Mouse (Mus musculus) kidney, postnatal 0 days (tissue): ENCODE data around the gene Ppef2. TPM values are rescaled to one million over a fixed set of nuclear protein-coding genes. Genes with fewer than 3 reads are reported as not detected.

Experiments used
- ATAC-seq: fragments of 200-750 bp; cut with Nextera tagmentation; replicated peaks from 2 replicates; pipeline ENCODE4 v1.8.0; 2017; ENCODE audit warnings: low read depth, moderate number of reproducible peaks, moderate TSS enrichment, moderate library complexity; ENCODE audit not compliant: low FRiP score
- DNase-seq: peaks from one replicate; pipeline ENCODE4 v3.0.0-alpha.2; 2016; ENCODE audit warnings: low spot score
- H3K27ac ChIP-seq: fragments of 300-500 bp; sonication (generic); 2 replicates; pipeline ENCODE4 v1.5.1; 2014; ENCODE audit warnings: mild to moderate bottlenecking
- H3K27me3 ChIP-seq: fragments of 300-500 bp; sonication (generic); 2 replicates; pipeline ENCODE4 v1.6.1; 2014; ENCODE audit warnings: low read length, mixed read lengths; ENCODE audit not compliant: insufficient read depth
- H3K36me3 ChIP-seq: fragments of 300-500 bp; sonication (generic); 2 replicates; pipeline ENCODE4 v1.6.1; 2014; ENCODE audit warnings: low read length, mixed read lengths; ENCODE audit not compliant: insufficient read depth
- H3K4me1 ChIP-seq: fragments of 300-500 bp; sonication (generic); replicated peaks from 2 replicates; pipeline ENCODE4 v1.6.1; 2014; ENCODE audit warnings: antibody characterized with exemption, low read length, mixed read lengths; ENCODE audit not compliant: insufficient read depth
- H3K4me2 ChIP-seq: fragments of 300-500 bp; sonication (generic); 2 replicates; pipeline ENCODE4 v1.6.1; 2014; ENCODE audit warnings: mild to moderate bottlenecking, low read length, moderate library complexity, mixed read lengths
- H3K4me3 ChIP-seq: fragments of 300-500 bp; sonication (generic); replicated peaks from 2 replicates; pipeline ENCODE4 v1.5.1; 2014; ENCODE audit warnings: low read depth, low read length
- H3K9ac ChIP-seq: fragments of 300-500 bp; sonication (generic); 2 replicates; pipeline ENCODE4 v1.6.1; 2014; ENCODE audit warnings: low read depth, low read length
- H3K9me3 ChIP-seq: fragments of 300-500 bp; sonication (generic); replicated peaks from 2 replicates; pipeline ENCODE4 v1.6.1; 2016; ENCODE audit warnings: low read length, inconsistent platforms, mixed read lengths
- CTCF ChIP-seq: IDR thresholded peaks from 2 replicates; pipeline ENCODE4 v1.5.1; 2016; ENCODE audit warnings: antibody characterized with exemption, low read depth, mild to moderate bottlenecking, moderate library complexity
- WGBS: fragments of 180-500 bp; shearing (Covaris S2); extraction: QIAGEN DNeasy Blood & Tissue Kit; methylation state at CpG from one replicate; pipeline ENCODE4 v1.1.7; 2014; 5-methylcytosine and 5-hydroxymethylcytosine counted together
- polyA plus RNA-seq: library from polyadenylated mRNA; unstranded; fragments of >200 nt; fragmentation: Nextera tagmentation; extraction: Ambion mirVana; gene quantifications from 2 replicates; pipeline ENCODE4 v1.2.1, GENCODE M21; 2015

Ppef2 gene
- polyA plus RNA-seq, 1 experiment from 2014 or later, result 0.07 TPM

DNA sequence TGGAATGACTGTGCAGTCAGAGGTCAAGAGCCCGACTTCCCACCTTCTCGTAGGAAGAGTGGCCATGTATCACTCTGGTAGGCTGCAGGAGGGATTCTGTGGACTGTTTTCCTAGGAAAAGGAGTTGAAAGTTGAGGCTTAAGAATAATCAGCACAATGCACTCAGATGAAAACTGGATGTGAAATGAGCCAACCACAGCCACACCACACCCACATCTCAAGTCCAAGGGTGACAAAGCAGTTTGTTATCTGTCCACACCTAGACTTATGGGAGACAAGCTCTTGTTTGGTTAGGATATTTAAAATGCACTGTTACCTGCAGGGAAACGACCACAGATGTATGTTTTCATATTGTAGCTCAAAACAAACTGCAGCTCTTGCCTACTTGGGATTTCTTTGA lies 27.0 kb upstream of the Ppef2 start:
- Histone ChIP-seq H3K27ac (no peak overlapping the region), H3K4me2 (no peak overlapping the region), H3K4me1 (no peaks in the 10 kb centered on the region), H3K27me3 (no peaks in the 10 kb centered on the region), H3K36me3 (peaks cover 22% of the 10 kb centered on the region), H3K4me3 (no peak overlapping the region), H3K9me3 (no peaks in the 10 kb centered on the region), H3K9ac (no peak overlapping the region)
- no peak for TF ChIP-seq CTCF
- WGBS, result 45% methylated on average over 3 of the region's 3 CpGs
- DNase-seq, result no peak
- ATAC-seq, result no peak

DNA sequence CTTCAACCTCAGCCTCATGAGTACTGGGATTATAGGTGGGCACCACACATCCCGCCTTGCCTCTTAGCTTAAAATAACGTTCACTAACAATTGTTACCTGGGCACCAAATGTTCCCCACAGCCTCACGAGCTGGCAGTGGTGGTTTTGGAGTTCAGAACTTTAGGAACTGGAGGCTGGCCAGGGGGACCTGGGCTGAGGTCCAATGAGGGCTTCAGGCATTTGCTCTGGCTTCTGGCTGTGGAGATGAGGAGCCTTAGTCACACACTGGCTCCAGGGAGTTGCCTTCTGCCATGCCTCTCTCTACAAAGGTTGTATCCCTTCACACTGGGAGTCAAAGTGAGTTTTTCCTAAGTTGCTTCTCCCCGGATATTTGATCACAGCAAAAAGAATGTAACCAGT lies 26.5 kb upstream of the Ppef2 start:
- Histone ChIP-seq H3K9ac (no peak overlapping the region), H3K4me1 (no peaks in the 10 kb centered on the region), H3K4me2 (no peak overlapping the region), H3K4me3 (no peak overlapping the region), H3K27ac (no peak overlapping the region), H3K36me3 (peaks cover 17% of the 10 kb centered on the region), H3K27me3 (no peaks in the 10 kb centered on the region), H3K9me3 (no peaks in the 10 kb centered on the region)
- no peak for TF ChIP-seq CTCF
- ATAC-seq, result no peak
- WGBS, result 64% methylated on average over 4 of the region's 4 CpGs
- no peak for DNase-seq

DNA sequence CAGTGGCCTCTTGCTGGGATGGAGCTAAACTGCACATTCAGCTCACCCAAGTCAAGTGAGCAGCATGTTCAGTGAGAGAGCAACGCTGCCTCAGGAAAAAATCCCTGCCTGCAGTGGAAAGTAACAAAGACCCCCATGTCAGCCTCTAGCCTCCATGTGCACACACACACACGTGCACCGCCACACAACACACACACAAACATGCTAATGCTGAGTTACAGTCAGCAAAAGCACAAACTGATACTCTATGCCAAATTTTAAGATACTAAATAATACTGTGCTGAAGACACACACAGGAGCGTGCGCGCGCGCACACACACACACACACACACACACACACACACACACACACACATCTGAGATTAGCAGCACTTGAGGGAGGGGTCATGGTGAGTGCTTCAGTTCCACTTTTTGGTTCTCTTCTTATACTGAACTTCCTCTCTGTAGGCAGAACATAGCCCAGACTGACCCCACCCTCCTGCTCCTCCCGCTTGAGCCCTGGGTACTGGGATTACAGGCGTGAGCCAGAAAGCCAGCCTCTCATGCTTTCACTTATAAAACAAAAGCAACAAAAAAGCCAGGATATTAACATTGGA lies 23.0 kb upstream of the Ppef2 start:
- no peaks in the 10 kb centered on the region for H3K36me3 ChIP-seq
- no peak for ATAC-seq
- 81% methylated on average over 10 of the region's 10 CpGs for WGBS
- no peak overlapping the region for H3K27ac ChIP-seq
- H3K9me3 ChIP-seq, result no peaks in the 10 kb centered on the region
- no peaks in the 10 kb centered on the region for H3K27me3 ChIP-seq
- no peak overlapping the region for H3K4me2 ChIP-seq
- no peak for DNase-seq
- H3K9ac ChIP-seq, result no peak overlapping the region
- no peaks in the 10 kb centered on the region for H3K4me1 ChIP-seq
- no peak overlapping the region for H3K4me3 ChIP-seq
- no peak for TF ChIP-seq CTCF

DNA sequence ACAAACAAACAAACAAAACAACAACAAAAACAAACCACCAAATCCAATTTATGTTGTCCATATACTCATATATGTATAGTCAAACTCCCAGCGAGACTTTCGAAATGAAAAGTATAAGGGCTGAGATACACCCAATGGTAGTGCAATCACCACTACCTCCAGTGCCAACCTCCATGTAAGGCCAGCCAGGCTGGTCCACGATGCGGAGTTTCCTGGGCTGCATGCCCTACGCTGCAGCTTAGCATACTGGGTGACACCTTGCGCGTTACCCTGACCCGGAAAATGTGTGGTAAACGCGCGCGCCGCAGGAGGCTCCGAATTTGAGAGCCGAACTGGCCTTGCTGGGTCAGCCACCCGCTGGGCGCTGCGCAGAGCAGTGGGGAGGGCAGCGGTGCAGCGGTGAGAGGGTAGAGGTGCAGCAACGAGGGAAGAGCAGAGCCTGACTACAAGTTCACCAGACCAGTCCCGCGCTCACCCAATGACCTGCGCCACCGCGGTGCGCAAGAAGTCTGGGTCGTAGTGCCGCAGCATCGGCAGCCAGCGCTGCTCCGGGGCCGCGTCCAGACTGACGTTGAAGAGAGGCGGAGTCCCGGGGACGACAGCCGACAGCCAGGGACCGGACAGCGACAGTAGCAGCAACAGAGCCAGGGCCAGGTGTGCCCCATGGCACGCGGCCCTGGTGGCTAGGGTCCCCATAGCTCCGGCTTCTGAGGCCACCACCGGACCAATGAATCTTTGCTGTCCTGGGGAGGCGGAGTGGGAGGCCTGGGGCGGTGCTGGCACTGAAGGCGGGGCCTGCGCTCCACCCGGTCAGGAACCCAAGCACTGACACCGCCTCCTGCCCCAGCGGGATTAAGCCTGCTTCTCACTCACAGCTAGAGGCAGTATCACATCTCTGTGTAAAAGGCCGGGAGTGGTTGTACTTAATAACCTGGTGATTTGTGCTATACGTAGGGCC lies 21.6 kb upstream of the Ppef2 start, which contains the start of gene Naaa:
Gene Naaa, minus strand, starts transcription at position 734 of the 958 bp plus-strand sequence.
- TF ChIP-seq CTCF, result peak; percentile 63
- H3K27ac ChIP-seq, result peak within 1 kb of the TSS; percentile 68
- peak; percentile 94 for ATAC-seq

DNA sequence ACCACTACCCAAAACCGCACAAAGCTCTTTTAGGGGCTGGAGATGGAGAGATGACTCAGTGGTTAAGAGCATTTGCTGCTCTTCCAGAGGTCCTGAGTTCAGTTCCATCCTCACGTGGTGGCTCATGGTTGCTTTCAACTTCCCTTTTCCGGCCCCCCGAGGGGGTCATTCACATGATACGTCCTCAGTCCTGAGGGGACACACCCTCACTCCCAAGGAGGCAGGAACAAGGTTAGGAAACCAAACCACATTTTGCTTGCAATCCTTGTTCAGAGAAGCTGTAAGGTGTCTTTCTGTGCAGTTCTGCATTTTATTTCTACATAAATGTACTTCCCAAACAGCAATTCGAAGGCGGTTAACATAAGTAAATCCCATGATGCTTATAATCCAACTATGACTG lies 14.4 kb upstream of the Ppef2 start:
- no peak for ATAC-seq
- H3K9ac ChIP-seq, result no peak overlapping the region

More for the DNA sequence above, 21.6 kb upstream of the Ppef2 start, which contains the start of gene Naaa:
- Histone ChIP-seq H3K4me1 (no peaks in the 10 kb centered on the region), H3K9ac (peak within 1 kb of the TSS; percentile 62), H3K4me2 (peak within 1 kb of the TSS; percentile 88), H3K36me3 (no peaks in the 10 kb centered on the region), H3K27me3 (no peaks in the 10 kb centered on the region), H3K9me3 (no peaks in the 10 kb centered on the region), H3K4me3 (peak within 1 kb of the TSS; percentile 66)
- 3% methylated on average over 54 of the region's 54 CpGs for WGBS
- peak; percentile 94 for DNase-seq

DNA sequence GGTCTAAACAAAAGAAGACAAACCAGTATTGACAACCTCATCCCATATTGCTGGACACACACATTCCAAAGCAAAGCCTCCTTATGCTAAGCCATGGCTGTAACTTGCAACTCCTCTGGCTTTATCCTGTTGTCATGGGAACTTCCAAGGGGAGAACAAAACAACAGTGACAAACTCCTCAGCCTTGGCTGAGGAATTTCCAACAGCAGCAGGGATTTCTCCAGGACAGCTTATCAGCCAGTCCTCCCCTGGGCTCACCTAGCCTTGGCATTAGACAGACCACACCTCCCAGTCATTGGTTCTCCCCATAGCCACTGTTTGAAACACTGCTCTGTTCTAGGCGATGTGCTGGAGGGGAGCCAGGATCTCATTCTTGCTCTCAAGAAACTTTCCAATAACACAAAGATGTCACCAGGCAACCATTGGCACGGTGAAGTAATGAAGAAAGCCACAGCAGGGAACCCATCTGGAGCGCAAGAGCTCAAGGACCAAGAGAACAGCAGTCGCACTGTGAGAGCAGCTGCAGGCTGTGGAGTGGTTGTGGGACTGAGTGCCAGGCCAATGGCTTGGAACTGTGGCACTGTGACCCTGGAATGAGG lies 7.8 kb upstream of the Ppef2 start:
- no peak for TF ChIP-seq CTCF
- Histone ChIP-seq H3K4me1 (peaks cover 6% of the 10 kb centered on the region; the same call in 1 of the 2 replicates), H3K4me3 (no peak overlapping the region), H3K9me3 (no peaks in the 10 kb centered on the region), H3K4me2 (no peak overlapping the region), H3K27me3 (no peaks in the 10 kb centered on the region), H3K27ac (no peak overlapping the region), H3K36me3 (no peaks in the 10 kb centered on the region), H3K9ac (no peak overlapping the region)
- 37% methylated on average over 4 of the region's 4 CpGs for WGBS
- DNase-seq (peak; percentile 71), ATAC-seq (peak; percentile 58; the same call in 1 of the 2 replicates)

More for the DNA sequence above, 14.4 kb upstream of the Ppef2 start:
- Histone ChIP-seq H3K4me3 (no peak overlapping the region), H3K27me3 (no peaks in the 10 kb centered on the region), H3K4me2 (no peak overlapping the region), H3K36me3 (no peaks in the 10 kb centered on the region), H3K27ac (no peak overlapping the region), H3K9me3 (no peaks in the 10 kb centered on the region), H3K4me1 (no peaks in the 10 kb centered on the region)
- 82% methylated on average over 7 of the region's 7 CpGs for WGBS
- no peak for TF ChIP-seq CTCF
- DNase-seq, result no peak
